Comparison of ENCODE assay signal across 8 mouse cellular contexts in genomic region chrX:166169892-166170799, GRCm38 (mm10). TPM values are rescaled to one million over a fixed set of nuclear protein-coding genes. Genes with fewer than 3 reads are reported as not detected.
DNase-seq lines count a peak whose midpoint lies in the region; ATAC-seq lines count a peak whose summit lies in the region.

Gene Gemin8 (plus strand): TSS chrX:166170454.

- peak within 1 kb of the TSS; percentile 66 for H3K4me2 ChIP-seq in heart, embryonic 14.5 days (ENCODE audit: low read length)
- H3K4me2 ChIP-seq in liver, embryonic 13.5 days, result peak within 1 kb of the TSS; percentile 72
- peak within 1 kb of the TSS; percentile 48 for H3K4me2 ChIP-seq in stomach, embryonic 16.5 days (ENCODE audit: low read depth, low read length)

- H3K27ac ChIP-seq in heart, embryonic 14.5 days (replicated peaks in 1 of 2; ENCODE audit: control insufficient read depth in 1 of 2, insufficient read depth in 1 of 2, low read depth in 2 of 2, low read length in 2 of 2), result peak within 1 kb of the TSS; percentile 3 to 62; a peak in 2 of 4 replicates
- H3K27ac ChIP-seq in liver, embryonic 13.5 days, result peak within 1 kb of the TSS; percentile 75
- H3K27ac ChIP-seq in stomach, embryonic 16.5 days (ENCODE audit: low read length), result peak within 1 kb of the TSS; percentile 66; the same call in 1 of the 2 replicates

- H3K27me3 ChIP-seq in heart, embryonic 14.5 days (ENCODE audit: control insufficient read depth, insufficient read depth, low read length), result no peaks in the 10 kb centered on the region
- H3K27me3 ChIP-seq in liver, embryonic 13.5 days, result no peaks in the 10 kb centered on the region
- no peaks in the 10 kb centered on the region for H3K27me3 ChIP-seq in stomach, embryonic 16.5 days (ENCODE audit: control insufficient read depth, insufficient read depth, low read length)

- no peaks in the 10 kb centered on the region for H3K9me3 ChIP-seq in heart, embryonic 14.5 days (ENCODE audit: control insufficient read depth, low read length)
- H3K9me3 ChIP-seq in liver, embryonic 13.5 days (replicated peaks), result no peaks in the 10 kb centered on the region
- H3K9me3 ChIP-seq in stomach, embryonic 16.5 days (replicated peaks; ENCODE audit: control insufficient read depth, low read length), result no peaks in the 10 kb centered on the region

- H3K4me3 ChIP-seq in heart, embryonic 14.5 days (ENCODE audit: control insufficient read depth in 1 of 2, insufficient read depth in 1 of 2, low read depth in 1 of 2, low read length in 2 of 2), result peak within 1 kb of the TSS; percentile 57 to 84
- peak within 1 kb of the TSS; percentile 70 for H3K4me3 ChIP-seq in liver, embryonic 13.5 days (replicated peaks)
- peak within 1 kb of the TSS; percentile 53 for H3K4me3 ChIP-seq in stomach, embryonic 16.5 days (replicated peaks; ENCODE audit: low read length)

- no peaks in the 10 kb centered on the region for H3K36me3 ChIP-seq in heart, embryonic 14.5 days (ENCODE audit: control insufficient read depth, insufficient read depth, low read length)
- no peaks in the 10 kb centered on the region for H3K36me3 ChIP-seq in liver, embryonic 13.5 days
- no peaks in the 10 kb centered on the region for H3K36me3 ChIP-seq in stomach, embryonic 16.5 days (ENCODE audit: control insufficient read depth, insufficient read depth, low read length)

- ATAC-seq in CD4-positive, CD25-positive, alpha-beta regulatory T cell, adult 4 months, result peak; percentile 94
- peak; percentile 96 for ATAC-seq in heart, embryonic 14.5 days (ENCODE audit: insufficient number of reproducible peaks, insufficient read depth, low FRiP score, low read depth)
- ATAC-seq in liver, embryonic 13.5 days (ENCODE audit: low read depth), result peak; percentile 98
- peak; percentile 97 for ATAC-seq in stomach, embryonic 16.5 days (ENCODE audit: insufficient read depth, low FRiP score)

- peaks cover 0 to 3% of the 10 kb centered on the region in 2 experiments; a peak in 2 of 4 replicates for H3K4me1 ChIP-seq in heart, embryonic 14.5 days (ENCODE audit: control insufficient read depth in 2 of 2, insufficient read depth in 2 of 2, low read length in 2 of 2)
- H3K4me1 ChIP-seq in liver, embryonic 13.5 days (replicated peaks), result peaks cover 25% of the 10 kb centered on the region
- peaks cover 6% of the 10 kb centered on the region for H3K4me1 ChIP-seq in stomach, embryonic 16.5 days (ENCODE audit: control insufficient read depth, insufficient read depth, low read length)

- DNase-seq in c-Kit-negative CD71-positive TER-119-positive erythroid progenitor cells, embryonic 14.5 days (ENCODE audit: low read depth, low spot score), result peak; percentile 91
- peak; percentile 86 for DNase-seq in fibroblast of lung, adult 2 months (ENCODE audit: low read depth)
- peak; percentile 96 for DNase-seq in kidney, postnatal 14 days
- DNase-seq in liver, embryonic 13.5 days, result peak; percentile 88
- DNase-seq in neural tube, embryonic 10.5 days (ENCODE audit: extremely low spot score, low spot score), result peak; percentile 91

- 19% methylated on average over 31 of the region's 31 CpGs for WGBS in heart, embryonic 14.5 days
- 10% methylated on average over 31 of the region's 31 CpGs for WGBS in liver, embryonic 13.5 days (ENCODE audit: insufficient replicate concordance)
- WGBS in stomach, embryonic 16.5 days, result 16% methylated on average over 31 of the region's 31 CpGs

- peak within 1 kb of the TSS; percentile 73 for H3K9ac ChIP-seq in heart, embryonic 14.5 days (ENCODE audit: low read length)
- peak within 1 kb of the TSS; percentile 72 for H3K9ac ChIP-seq in liver, embryonic 13.5 days
- peak within 1 kb of the TSS; percentile 61 for H3K9ac ChIP-seq in stomach, embryonic 16.5 days (ENCODE audit: low read length)

RNA-seq across cellular contexts. Expression of gene Gemin8, which starts in this region (rescaled TPM):
- 10 to 100 TPM; 21.4 to 30.8 TPM for polyA plus RNA-seq in CD4-positive, CD25-positive, alpha-beta regulatory T cell, adult 4 months (2017; shearing (Covaris generic))
- polyA plus RNA-seq in heart, embryonic 14.5 days (2014; fragmentation: Nextera tagmentation; extraction: Ambion mirVana), result 7.9 and 8.0 TPM in 2 replicates
- polyA plus RNA-seq in liver, embryonic 13.5 days (2015; fragmentation: Nextera tagmentation; extraction: Ambion mirVana), result 7.5 and 7.9 TPM in 2 replicates
- 9.2 and 10.2 TPM in 2 replicates for polyA plus RNA-seq in stomach, embryonic 16.5 days (2015; fragmentation: Nextera tagmentation; extraction: Ambion mirVana)

Comparison
In these comparisons a context has a peak if more than half of its experiments do, and no peak if none do; other contexts are left out.
1. Peak in every context shown above with its lines: DNase-seq, ATAC-seq, H3K4me3 ChIP-seq and H3K27ac ChIP-seq.